ENCODE assay signal across 8 mouse cellular contexts in the genomic region with DNA sequence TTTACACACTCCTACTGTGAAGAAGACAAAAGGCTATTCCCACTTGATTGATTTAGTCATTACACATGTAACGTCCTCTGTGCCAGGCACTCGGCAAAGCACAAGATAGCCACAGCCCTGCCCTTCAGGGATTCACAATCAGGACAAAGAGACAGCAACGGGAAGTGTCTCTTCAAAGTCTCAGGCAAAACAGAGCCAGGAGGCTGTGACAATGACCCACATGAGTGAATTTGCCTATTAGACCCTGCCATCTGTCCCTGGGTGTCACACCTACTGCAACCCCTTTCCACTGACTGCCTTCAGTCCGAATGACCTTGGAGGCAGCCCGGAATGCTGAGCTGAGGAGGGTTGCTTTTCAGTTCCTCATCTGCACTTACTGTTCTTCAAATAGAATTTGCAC.
A peak's percentile ranks its signal among the peaks of the same experiment; 100 is the strongest.
DNase-seq lines count a peak whose midpoint lies in the region; ATAC-seq lines count a peak whose summit lies in the region.

No protein-coding gene starts in this region.

- no peak overlapping the region for H3K9ac ChIP-seq in liver, embryonic 11.5 days (ENCODE audit: low read depth, low read length)

- peak; percentile 2 for DNase-seq in adrenal gland, adult 2 months
- DNase-seq in adrenal gland, adult 18-20 months (ENCODE audit: low spot score in 2 of 2), result no peak
- DNase-seq in cerebellum, adult 18-20 months, result peak; percentile 31 to 34
- DNase-seq in mesoderm, embryonic 11.5 days (ENCODE audit: low read depth, low spot score), result peak; percentile 43
- no peak for DNase-seq in liver, embryonic 11.5 days (ENCODE audit: low spot score)
- no peak for DNase-seq in c-Kit-positive CD71-positive TER-119-positive erythroid progenitor cells, embryonic 14.5 days (ENCODE audit: low spot score)

- no peak overlapping the region for H3K4me3 ChIP-seq in liver, embryonic 11.5 days (ENCODE audit: low read depth, low read length)

- 37% methylated on average over 5 of the region's 5 CpGs for WGBS in liver, embryonic 11.5 days

- peaks cover 3% of the 10 kb centered on the region; the same call in 1 of the 2 replicates for H3K27me3 ChIP-seq in liver, embryonic 11.5 days (replicated peaks; ENCODE audit: control insufficient read depth, insufficient read depth, low read length)

- no peak overlapping the region for H3K4me2 ChIP-seq in liver, embryonic 11.5 days

- H3K4me1 ChIP-seq in liver, embryonic 11.5 days (replicated peaks; ENCODE audit: control insufficient read depth, insufficient read depth, low read length), result no peaks in the 10 kb centered on the region

- no peaks in the 10 kb centered on the region for H3K36me3 ChIP-seq in liver, embryonic 11.5 days (ENCODE audit: control insufficient read depth, insufficient read depth, low read length)

- no peaks in the 10 kb centered on the region for H3K9me3 ChIP-seq in liver, embryonic 11.5 days (ENCODE audit: control insufficient read depth, low read length)

- ATAC-seq in granulocyte monocyte progenitor cell, adult 5-6 weeks (replicated peaks; ENCODE audit: poor library complexity, severe bottlenecking), result peak; percentile 65
- no peak for ATAC-seq in inflammation-experienced regulatory T-cells, adult 6 months
- ATAC-seq in liver, embryonic 11.5 days (replicated peaks; ENCODE audit: low FRiP score), result no peak

- H3K27ac ChIP-seq in liver, embryonic 11.5 days (ENCODE audit: low read depth, low read length), result no peak overlapping the region

Comparison
In these comparisons a context has a peak if more than half of its experiments do, and no peak if none do; other contexts are left out.
1. DNase-seq: peak in adrenal gland, adult 2 months (single experiment), cerebellum, adult 18-20 months (2 of 2) and mesoderm, embryonic 11.5 days (single experiment); none in adrenal gland, adult 18-20 months (0 of 2), liver, embryonic 11.5 days (single experiment) and c-Kit-positive CD71-positive TER-119-positive erythroid progenitor cells, embryonic 14.5 days (single experiment).